ENCODE assay signal across 13 mouse cellular contexts in the genomic region with DNA sequence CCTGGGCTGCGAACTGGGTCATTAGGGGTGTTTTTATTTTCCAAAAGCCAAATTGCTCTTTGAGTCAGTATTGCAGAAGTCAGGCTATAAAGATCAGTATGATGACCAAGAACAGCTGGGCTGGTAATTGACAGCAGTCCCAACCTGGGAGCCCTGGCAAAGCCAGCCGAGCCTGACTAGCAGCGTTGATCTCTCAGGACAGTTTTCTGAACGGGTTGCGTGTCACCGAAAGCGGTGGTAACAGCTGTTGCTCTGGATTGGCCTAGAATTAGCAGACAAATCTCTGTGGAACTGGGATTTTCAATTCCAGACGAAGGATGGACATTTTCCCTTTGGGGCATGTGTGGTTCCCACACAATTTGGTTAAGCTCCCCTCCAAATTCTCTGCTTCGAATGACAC.
A peak's percentile ranks its signal among the peaks of the same experiment; 100 is the strongest.
DNase-seq lines count a peak whose midpoint lies in the region; ATAC-seq and TF ChIP-seq lines count a peak whose summit lies in the region.
"Had no signal": no experiment of that assay in that cellular context is flagged by ENCODE, and none has a peak within 500 bp of the region (broad histone marks: within the 10 kb centered on the region; RNA-seq: fewer than 3 reads in every experiment).

No protein-coding gene starts in this region.

- no peaks in the 10 kb centered on the region for H3K27me3 ChIP-seq in hindbrain, postnatal 0 days (ENCODE audit: insufficient read depth, low read length)
- no peaks in the 10 kb centered on the region for H3K27me3 ChIP-seq in hindbrain, embryonic 11.5 days (ENCODE audit: control insufficient read depth, insufficient read depth, low read length)
- no peaks in the 10 kb centered on the region for H3K27me3 ChIP-seq in embryonic facial prominence, embryonic 11.5 days (ENCODE audit: control insufficient read depth, insufficient read depth, low read length)
- H3K27me3 ChIP-seq in limb, embryonic 10.5 days (ENCODE audit: low read depth, poor library complexity, severe bottlenecking): no peaks in the 10 kb centered on the region
- no peaks in the 10 kb centered on the region for H3K27me3 ChIP-seq in neural tube, embryonic 15.5 days (replicated peaks)
- no peaks in the 10 kb centered on the region for H3K27me3 ChIP-seq in kidney, embryonic 14.5 days (ENCODE audit: control insufficient read depth, insufficient read depth, low read length)
- no peaks in the 10 kb centered on the region for H3K27me3 ChIP-seq in cerebellum, adult 2 months (ENCODE audit: control insufficient read depth, insufficient read depth, low read length)
- H3K27me3 ChIP-seq: intestine, embryonic 15.5 days had no signal

- no peak for TF ChIP-seq CTCF in hindbrain, postnatal 0 days (IDR thresholded peaks at IDR 0.05; ENCODE audit: low read depth)
- no peak for TF ChIP-seq CTCF in cerebellum, adult 2 months (IDR thresholded peaks at IDR 0.05; ENCODE audit: borderline replicate concordance, insufficient read depth, low read depth, low read length)

- peaks cover 10% of the 10 kb centered on the region; the same call in 1 of the 2 replicates for H3K4me1 ChIP-seq in hindbrain, postnatal 0 days (ENCODE audit: insufficient read depth, low read length)
- 0 out of 2 replicates have a peak, but pooled peaks cover 2% of the 10 kb centered on the region for H3K4me1 ChIP-seq in hindbrain, embryonic 11.5 days (replicated peaks; ENCODE audit: control insufficient read depth, insufficient read depth, low read length)
- H3K4me1 ChIP-seq in embryonic facial prominence, embryonic 11.5 days (ENCODE audit: control insufficient read depth, insufficient read depth, low read length): peaks cover 11% of the 10 kb centered on the region
- H3K4me1 ChIP-seq in limb, embryonic 10.5 days: peaks cover 59% of the 10 kb centered on the region
- H3K4me1 ChIP-seq in neural tube, embryonic 15.5 days: peaks cover 33% of the 10 kb centered on the region
- H3K4me1 ChIP-seq in kidney, embryonic 14.5 days (ENCODE audit: control insufficient read depth, insufficient read depth, low read length): 0 out of 2 replicates have a peak, but pooled peaks cover 16% of the 10 kb centered on the region
- H3K4me1 ChIP-seq in cerebellum, adult 2 months (ENCODE audit: control insufficient read depth, insufficient read depth, low read length): peaks cover 3% of the 10 kb centered on the region; the same call in 1 of the 2 replicates
- H3K4me1 ChIP-seq: intestine, embryonic 15.5 days had no signal

- no peak overlapping the region for H3K9ac ChIP-seq in hindbrain, postnatal 0 days (replicated peaks; ENCODE audit: low read length)
- no peak overlapping the region for H3K9ac ChIP-seq in hindbrain, embryonic 11.5 days (ENCODE audit: low read depth, low read length)
- H3K9ac ChIP-seq in embryonic facial prominence, embryonic 11.5 days (replicated peaks; ENCODE audit: low read length): no peak overlapping the region
- no peak overlapping the region for H3K9ac ChIP-seq in neural tube, embryonic 15.5 days (replicated peaks)
- H3K9ac ChIP-seq in kidney, embryonic 14.5 days (ENCODE audit: low read depth, low read length): no peak overlapping the region
- H3K9ac ChIP-seq: intestine, embryonic 15.5 days had no signal

- no peaks in the 10 kb centered on the region for H3K9me3 ChIP-seq in hindbrain, postnatal 0 days (ENCODE audit: low read length)
- H3K9me3 ChIP-seq in hindbrain, embryonic 11.5 days (ENCODE audit: control insufficient read depth, low read length): no peaks in the 10 kb centered on the region
- H3K9me3 ChIP-seq in embryonic facial prominence, embryonic 11.5 days (replicated peaks; ENCODE audit: control insufficient read depth, low read length): no peaks in the 10 kb centered on the region
- H3K9me3 ChIP-seq in limb, embryonic 10.5 days (replicated peaks): no peaks in the 10 kb centered on the region
- no peaks in the 10 kb centered on the region for H3K9me3 ChIP-seq in neural tube, embryonic 15.5 days (replicated peaks)
- no peaks in the 10 kb centered on the region for H3K9me3 ChIP-seq in kidney, embryonic 14.5 days (ENCODE audit: control insufficient read depth, low read length)
- H3K9me3 ChIP-seq: intestine, embryonic 15.5 days had no signal

- TF ChIP-seq POLR2A in cerebellum, adult 2 months (IDR thresholded peaks at IDR 0.05; ENCODE audit: borderline replicate concordance, insufficient read depth, low read length): no peak

- H3K4me3 ChIP-seq in hindbrain, postnatal 0 days (ENCODE audit: low read length): no peak overlapping the region
- H3K4me3 ChIP-seq in hindbrain, embryonic 11.5 days (ENCODE audit: low read depth, low read length): no peak overlapping the region
- no peak overlapping the region for H3K4me3 ChIP-seq in embryonic facial prominence, embryonic 11.5 days (ENCODE audit: low read depth, low read length)
- no peak overlapping the region for H3K4me3 ChIP-seq in limb, embryonic 10.5 days
- H3K4me3 ChIP-seq in neural tube, embryonic 15.5 days (replicated peaks): no peak overlapping the region
- H3K4me3 ChIP-seq in kidney, embryonic 14.5 days (ENCODE audit: low read length): no peak overlapping the region
- no peak overlapping the region for H3K4me3 ChIP-seq in cerebellum, adult 2 months (replicated peaks; ENCODE audit: insufficient read depth, low read depth, low read length)
- H3K4me3 ChIP-seq: intestine, embryonic 15.5 days had no signal

- ATAC-seq in hindbrain, postnatal 0 days: no peak; the same call in 1 of the 2 replicates
- ATAC-seq in hindbrain, embryonic 11.5 days (ENCODE audit: low FRiP score): no peak
- no peak for ATAC-seq in embryonic facial prominence, embryonic 11.5 days (replicated peaks; ENCODE audit: insufficient number of reproducible peaks, low FRiP score, low TSS enrichment, low read depth)
- ATAC-seq in neural tube, embryonic 15.5 days (ENCODE audit: low FRiP score): no peak
- no peak for ATAC-seq in kidney, embryonic 14.5 days (ENCODE audit: low FRiP score, low TSS enrichment)
- ATAC-seq: intestine, embryonic 15.5 days had no signal

- 32% methylated on average over 9 of the region's 9 CpGs for WGBS in hindbrain, postnatal 0 days
- 34% methylated on average over 9 of the region's 9 CpGs for WGBS in hindbrain, embryonic 11.5 days
- 16% methylated on average over 9 of the region's 9 CpGs for WGBS in embryonic facial prominence, embryonic 11.5 days
- WGBS in limb, embryonic 10.5 days: 24% methylated on average over 9 of the region's 9 CpGs
- WGBS in neural tube, embryonic 15.5 days: 28% methylated on average over 9 of the region's 9 CpGs
- 41% methylated on average over 9 of the region's 9 CpGs for WGBS in kidney, embryonic 14.5 days
- WGBS in cerebellum, adult 2 months: 45% methylated on average over 9 of the region's 9 CpGs

- H3K36me3 ChIP-seq in hindbrain, postnatal 0 days (ENCODE audit: insufficient read depth, low read length): no peaks in the 10 kb centered on the region
- no peaks in the 10 kb centered on the region for H3K36me3 ChIP-seq in hindbrain, embryonic 11.5 days (ENCODE audit: control insufficient read depth, insufficient read depth, low read length)
- no peaks in the 10 kb centered on the region for H3K36me3 ChIP-seq in embryonic facial prominence, embryonic 11.5 days (replicated peaks; ENCODE audit: control insufficient read depth, insufficient read depth, low read depth, low read length)
- H3K36me3 ChIP-seq in limb, embryonic 10.5 days: no peaks in the 10 kb centered on the region
- H3K36me3 ChIP-seq in neural tube, embryonic 15.5 days: no peaks in the 10 kb centered on the region
- H3K36me3 ChIP-seq in kidney, embryonic 14.5 days (ENCODE audit: control insufficient read depth, insufficient read depth, low read length): no peaks in the 10 kb centered on the region
- H3K36me3 ChIP-seq: intestine, embryonic 15.5 days had no signal

- 0 out of 2 replicates have a peak overlapping the region, but pooled peaks have one; percentile 5 for H3K27ac ChIP-seq in hindbrain, postnatal 0 days
- no peak overlapping the region for H3K27ac ChIP-seq in hindbrain, embryonic 11.5 days (ENCODE audit: low read depth, low read length)
- no peak overlapping the region for H3K27ac ChIP-seq in embryonic facial prominence, embryonic 11.5 days (replicated peaks; ENCODE audit: low read depth, low read length)
- H3K27ac ChIP-seq in limb, embryonic 10.5 days: no peak overlapping the region
- no peak overlapping the region for H3K27ac ChIP-seq in neural tube, embryonic 15.5 days (replicated peaks)
- H3K27ac ChIP-seq in kidney, embryonic 14.5 days (ENCODE audit: low read depth, low read length): no peak overlapping the region
- H3K27ac ChIP-seq in cerebellum, adult 2 months (ENCODE audit: insufficient read depth, low read length): no peak overlapping the region
- H3K27ac ChIP-seq: intestine, embryonic 15.5 days had no signal

- no peak overlapping the region for H3K4me2 ChIP-seq in hindbrain, postnatal 0 days (ENCODE audit: low read depth, low read length)
- no peak overlapping the region for H3K4me2 ChIP-seq in hindbrain, embryonic 11.5 days (replicated peaks; ENCODE audit: low read depth, low read length)
- no peak overlapping the region for H3K4me2 ChIP-seq in embryonic facial prominence, embryonic 11.5 days (ENCODE audit: low read depth, low read length)
- peak overlapping the region; percentile 15; the same call in 1 of the 2 replicates for H3K4me2 ChIP-seq in neural tube, embryonic 15.5 days
- H3K4me2 ChIP-seq in kidney, embryonic 14.5 days (replicated peaks; ENCODE audit: low read depth, low read length): no peak overlapping the region
- H3K4me2 ChIP-seq: intestine, embryonic 15.5 days had no signal

- DNase-seq in hindbrain, postnatal 0 days (ENCODE audit: low spot score): peak; percentile 39
- DNase-seq in hindbrain, embryonic 11.5 days (ENCODE audit: low spot score): no peak
- peak; percentile 43 for DNase-seq in embryonic facial prominence, embryonic 11.5 days (ENCODE audit: low spot score)
- peak; percentile 51 for DNase-seq in limb, embryonic 10.5 days (ENCODE audit: low spot score)
- DNase-seq in right cerebral cortex, postnatal 4 days: no peak
- DNase-seq in cerebellum, adult 2 months: no peak
- DNase-seq: cerebellum, postnatal 36 days; kidney, postnatal 25 days; lung, postnatal 10 days; thymus, adult 18-20 months had no signal

Comparison
In these comparisons a context has a peak if more than half of its experiments do, and no peak if none do; other contexts are left out.
1. DNase-seq: peak in hindbrain, postnatal 0 days (single experiment), embryonic facial prominence, embryonic 11.5 days (single experiment) and limb, embryonic 10.5 days (single experiment); none in hindbrain, embryonic 11.5 days (single experiment), right cerebral cortex, postnatal 4 days (single experiment) and cerebellum, adult 2 months (0 of 2).